Mouse (Mus musculus): ENCODE measurements around the gene Lamp1. TPM values are rescaled to one million over a fixed set of nuclear protein-coding genes. Genes with fewer than 3 reads are reported as not detected.

The Lamp1 gene
- 204 TPM for polyA plus RNA-seq (2017; shearing (Covaris generic))

DNA sequence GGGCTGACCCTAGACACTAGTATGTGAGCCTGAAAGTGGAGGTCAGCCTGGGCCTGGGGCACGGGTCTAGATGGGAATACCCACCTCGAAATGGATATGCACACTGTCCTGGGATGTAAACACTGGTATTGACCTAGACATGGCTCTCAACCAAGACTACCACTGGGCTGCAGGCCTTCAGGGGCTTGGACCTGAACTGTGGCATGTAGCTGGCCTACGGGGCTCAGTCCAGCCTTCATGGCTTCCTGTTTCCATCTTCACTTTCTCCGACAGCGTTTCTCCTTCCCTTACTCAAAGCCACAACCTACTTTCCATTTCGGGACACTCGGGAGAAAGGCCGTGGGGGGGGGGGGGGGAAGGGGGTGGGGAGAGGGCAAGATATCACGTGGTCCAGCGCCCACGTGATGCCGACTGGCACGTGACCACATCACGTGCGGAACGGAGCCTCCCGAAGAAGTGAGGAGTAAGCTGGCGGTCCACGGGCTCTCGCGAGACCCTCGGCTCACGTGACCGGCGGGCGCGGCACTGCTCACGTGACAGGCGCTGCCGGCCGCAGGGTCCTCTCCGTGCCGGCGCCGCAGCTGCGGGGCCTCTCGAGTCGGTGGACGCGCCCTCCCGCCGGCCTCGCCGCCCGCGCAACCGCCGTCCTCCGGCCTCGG lies at the start of gene Lamp1:
Lamp1 (plus strand) TSS at position 444 of the 659 bp plus-strand sequence.

DNA sequence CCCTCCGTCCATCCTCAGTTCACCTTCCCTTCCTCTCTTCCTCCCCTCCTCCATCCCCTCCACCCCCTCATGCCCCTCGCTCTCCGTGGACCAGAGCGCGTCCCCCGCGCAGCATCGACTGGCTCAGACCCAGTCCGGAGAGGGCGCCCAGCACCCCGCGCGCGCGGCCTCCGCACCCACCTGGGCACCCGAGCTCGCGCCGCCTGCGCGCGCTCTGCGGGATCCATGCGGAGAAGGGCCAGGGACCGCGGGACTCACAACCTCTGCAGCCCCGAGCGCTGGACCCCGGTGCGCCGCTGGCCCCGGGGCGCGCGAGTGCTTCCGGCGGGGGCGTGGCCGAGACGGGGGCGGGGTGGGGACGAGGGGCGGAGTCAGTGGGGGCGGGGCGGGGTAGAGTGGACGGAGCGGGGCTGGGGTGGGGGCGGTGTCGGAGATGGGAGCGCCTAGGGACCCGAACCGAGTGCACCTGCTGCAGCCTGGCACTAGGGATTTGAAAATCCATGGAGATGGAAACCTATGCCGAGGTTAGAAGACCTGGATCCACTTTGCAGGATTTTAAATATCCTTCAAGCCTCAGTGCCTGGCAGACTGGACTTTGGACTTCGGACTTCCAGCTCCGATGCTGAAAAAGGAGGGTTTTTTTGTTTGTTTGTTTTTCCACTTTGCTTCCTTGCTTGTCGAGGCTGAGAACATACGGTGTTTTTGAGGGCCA lies 41.5 kb downstream of the Lamp1 start, which contains the start of gene Grtp1:
Grtp1 (minus strand) TSS at position 320 of the 712 bp plus-strand sequence.

Other genes with a start within 250 kb of the Lamp1 start
- gene F7, start 133.1 kb upstream of the Lamp1 start, polyA plus RNA-seq (2017; shearing (Covaris generic)) = not detected
- not detected for gene F10, start 121.9 kb upstream of the Lamp1 start, polyA plus RNA-seq (2017; shearing (Covaris generic))
- gene Proz, start 98.2 kb upstream of the Lamp1 start, polyA plus RNA-seq (2017; shearing (Covaris generic)) = 2.2 TPM
- gene Pcid2, start 53.7 kb upstream of the Lamp1 start, polyA plus RNA-seq (2017; shearing (Covaris generic)) = 37.3 TPM
- 24.1 TPM for gene Cul4a, start 53.5 kb upstream of the Lamp1 start, polyA plus RNA-seq (2017; shearing (Covaris generic))
- gene Grtp1, start 41.5 kb downstream of the Lamp1 start, polyA plus RNA-seq (2017; shearing (Covaris generic)) = 2.3 TPM
- gene Adprhl1, start 95.0 kb downstream of the Lamp1 start, polyA plus RNA-seq (2017; shearing (Covaris generic)) = not detected
- 16.5 TPM for gene Dcun1d2, start 129.0 kb downstream of the Lamp1 start, polyA plus RNA-seq (2017; shearing (Covaris generic))
- 21.1 TPM for gene Tmco3, start 129.0 kb downstream of the Lamp1 start, polyA plus RNA-seq (2017; shearing (Covaris generic))
- 67.8 TPM for gene Tfdp1, start 179.6 kb downstream of the Lamp1 start, polyA plus RNA-seq (2017; shearing (Covaris generic))
- gene Atp4b, start 237.7 kb downstream of the Lamp1 start, polyA plus RNA-seq (2017; shearing (Covaris generic)) = not detected
- not detected for gene Grk1, start 245.9 kb downstream of the Lamp1 start, polyA plus RNA-seq (2017; shearing (Covaris generic))

Measured in effector memory CD4-positive, alpha-beta T cell, adult 5 months (primary cell).